Mouse (Mus musculus) hindbrain, embryonic 11.5 days (tissue): Measurements from ENCODE around the gene Myadm. TPM values are rescaled to one million over a fixed set of nuclear protein-coding genes. Genes with fewer than 3 reads are reported as not detected.

Source experiments
- ATAC-seq: fragments of 200-750 bp; cut with Nextera tagmentation; 2 replicates; pipeline ENCODE4 v1.8.0; 2017; ENCODE audit warnings: mild to moderate bottlenecking, moderate TSS enrichment, moderate library complexity; ENCODE audit not compliant: low FRiP score
- DNase-seq: peaks from one replicate; pipeline ENCODE4 v3.0.0-alpha.2; 2015; ENCODE audit warnings: low spot score
- H3K27ac ChIP-seq: fragments of 300-500 bp; sonication (generic); 2 replicates; pipeline ENCODE4 v1.5.1; 2014; ENCODE audit warnings: mild to moderate bottlenecking, low read depth, low read length
- H3K27me3 ChIP-seq: fragments of 300-500 bp; sonication (generic); 2 replicates; pipeline ENCODE4 v1.6.1; 2014; ENCODE audit warnings: mild to moderate bottlenecking, low read length, moderate library complexity, mixed read lengths; ENCODE audit not compliant: control insufficient read depth, insufficient read depth
- H3K36me3 ChIP-seq: fragments of 300-500 bp; sonication (generic); 2 replicates; pipeline ENCODE4 v1.6.1; 2014; ENCODE audit warnings: mild to moderate bottlenecking, low read length, moderate library complexity, mixed read lengths; ENCODE audit not compliant: control insufficient read depth, insufficient read depth
- H3K4me1 ChIP-seq: fragments of 300-500 bp; sonication (generic); replicated peaks from 2 replicates; pipeline ENCODE4 v1.6.1; 2014; ENCODE audit warnings: low read length, mixed read lengths; ENCODE audit not compliant: control insufficient read depth, insufficient read depth
- H3K4me2 ChIP-seq: fragments of 300-500 bp; sonication (generic); replicated peaks from 2 replicates; pipeline ENCODE4 v1.6.1; 2014; ENCODE audit warnings: mild to moderate bottlenecking, low read depth, low read length
- H3K4me3 ChIP-seq: fragments of 300-500 bp; sonication (generic); 2 replicates; pipeline ENCODE4 v1.5.1; 2014; ENCODE audit warnings: low read depth, low read length
- H3K9ac ChIP-seq: fragments of 300-500 bp; sonication (generic); 2 replicates; pipeline ENCODE4 v1.6.1; 2014; ENCODE audit warnings: low read depth, low read length
- H3K9me3 ChIP-seq: fragments of 300-500 bp; sonication (generic); 2 replicates; pipeline ENCODE4 v1.6.1; 2016; ENCODE audit warnings: low read length; ENCODE audit not compliant: control insufficient read depth
- WGBS: fragments of 180-500 bp; shearing (Covaris S2); extraction: QIAGEN DNeasy Blood & Tissue Kit; methylation state at CpG from one replicate; pipeline ENCODE4 v1.1.7; 2014; 5-methylcytosine and 5-hydroxymethylcytosine counted together
- polyA plus RNA-seq: library from polyadenylated mRNA; unstranded; fragments of >200 nt; fragmentation: Nextera tagmentation; extraction: Ambion mirVana; gene quantifications from 2 replicates; pipeline ENCODE4 v1.2.1, GENCODE M21; 2014

The Myadm gene
- polyA plus RNA-seq, 1 experiment from 2014 or later = 44.3 TPM

GRCm38 (mm10) chr7:3348326-3348725 is 59.4 kb downstream of the Myadm start:
- H3K4me3 ChIP-seq = no peak overlapping the region
- H3K4me1 ChIP-seq = no peaks in the 10 kb centered on the region
- H3K27me3 ChIP-seq = no peaks in the 10 kb centered on the region
- no peaks in the 10 kb centered on the region for H3K36me3 ChIP-seq
- 61% methylated on average over 5 of the region's 5 CpGs for WGBS
- no peak for DNase-seq
- no peak for ATAC-seq
- no peak overlapping the region for H3K27ac ChIP-seq
- H3K9me3 ChIP-seq = no peaks in the 10 kb centered on the region
- no peak overlapping the region for H3K9ac ChIP-seq
- no peak overlapping the region for H3K4me2 ChIP-seq

DNA sequence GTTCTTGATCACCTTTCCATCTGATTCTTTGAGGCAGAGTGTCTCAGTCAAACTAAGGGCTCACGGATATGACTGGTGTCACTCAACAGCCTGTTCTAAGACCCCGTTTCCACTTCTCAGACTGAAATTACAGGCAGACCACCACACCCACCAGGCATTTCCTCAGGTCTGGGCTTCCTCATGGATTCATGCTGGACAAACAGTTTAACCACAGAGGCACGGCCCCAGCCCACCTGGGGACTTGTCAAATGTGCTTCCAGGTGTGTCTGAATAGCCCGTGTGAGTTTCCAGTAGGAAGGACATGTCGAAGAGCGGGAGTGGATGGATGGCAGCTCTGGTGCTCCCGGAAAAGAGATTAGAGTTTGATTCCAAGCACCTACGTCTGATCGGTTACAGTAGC is 60.9 kb downstream of the Myadm start:
- Histone ChIP-seq H3K36me3 (no peaks in the 10 kb centered on the region), H3K4me3 (no peak overlapping the region)
- no peak for ATAC-seq

More for the DNA sequence above, 60.9 kb downstream of the Myadm start:
- Histone ChIP-seq H3K9ac (no peak overlapping the region), H3K4me1 (no peaks in the 10 kb centered on the region), H3K9me3 (no peaks in the 10 kb centered on the region), H3K27ac (no peak overlapping the region), H3K4me2 (no peak overlapping the region), H3K27me3 (no peaks in the 10 kb centered on the region)
- 90% methylated on average over 9 of the region's 9 CpGs for WGBS
- DNase-seq = no peak

Other genes with a start within 250 kb of the Myadm start
- 0.12 and 0.28 TPM in 2 replicates for gene AU018091, start 119.9 kb upstream of the Myadm start, polyA plus RNA-seq
- 0.05 TPM in 1 of 2 replicates, not detected in the other for gene Nlrp12, start 39.3 kb upstream of the Myadm start, polyA plus RNA-seq
- gene Prkcg, start 99 bp downstream of the Myadm start, polyA plus RNA-seq = 0.15 and 0.65 TPM in 2 replicates
- gene Cacng7, start 43.9 kb downstream of the Myadm start, polyA plus RNA-seq = 3.9 and 4.6 TPM in 2 replicates
- 5.1 and 7.0 TPM in 2 replicates for gene Cacng8, start 101.6 kb downstream of the Myadm start, polyA plus RNA-seq
- gene Cacng6, start 135.1 kb downstream of the Myadm start, polyA plus RNA-seq = 0.08 and 0.45 TPM in 2 replicates
- gene Tarm1, start 213.5 kb downstream of the Myadm start, polyA plus RNA-seq = not detected in 2 replicates